Comparison of ENCODE assay signal across 8 mouse cellular contexts in genomic region chr10:89744871-89745665, GRCm38 (mm10). TPM values are rescaled to one million over a fixed set of nuclear protein-coding genes. Genes with fewer than 3 reads are reported as not detected.
A peak's percentile ranks its signal among the peaks of the same experiment; 100 is the strongest.
DNase-seq lines count a peak whose midpoint lies in the region; ATAC-seq lines count a peak whose summit lies in the region.

Uhrf1bp1l (plus strand) TSS chr10:89744991.

- under 1% methylated on average over 78 of the region's 85 CpGs for WGBS in embryonic facial prominence, embryonic 12.5 days
- WGBS in limb, embryonic 10.5 days: under 1% methylated on average over 83 of the region's 85 CpGs
- under 1% methylated on average over 84 of the region's 85 CpGs for WGBS in midbrain, embryonic 12.5 days

- H3K4me2 ChIP-seq in embryonic facial prominence, embryonic 12.5 days (replicated peaks): peak within 1 kb of the TSS; percentile 58
- peak within 1 kb of the TSS; percentile 75 for H3K4me2 ChIP-seq in midbrain, embryonic 12.5 days (replicated peaks)

- peaks cover 6% of the 10 kb centered on the region for H3K4me1 ChIP-seq in embryonic facial prominence, embryonic 12.5 days
- H3K4me1 ChIP-seq in limb, embryonic 10.5 days: 0 out of 2 replicates have a peak, but pooled peaks cover 6% of the 10 kb centered on the region
- peaks cover 9% of the 10 kb centered on the region; the same call in 1 of the 2 replicates for H3K4me1 ChIP-seq in midbrain, embryonic 12.5 days

- ATAC-seq in embryonic facial prominence, embryonic 12.5 days (ENCODE audit: insufficient number of reproducible peaks, insufficient read depth, low FRiP score, low TSS enrichment): peak; percentile 93
- peak; percentile 95 for ATAC-seq in midbrain, embryonic 12.5 days (ENCODE audit: low FRiP score, low read depth)

- H3K9ac ChIP-seq in embryonic facial prominence, embryonic 12.5 days: peak within 1 kb of the TSS; percentile 82
- peak within 1 kb of the TSS; percentile 90 for H3K9ac ChIP-seq in midbrain, embryonic 12.5 days (replicated peaks)

- H3K36me3 ChIP-seq in embryonic facial prominence, embryonic 12.5 days: no peaks in the 10 kb centered on the region
- H3K36me3 ChIP-seq in limb, embryonic 10.5 days: no peaks in the 10 kb centered on the region
- no peaks in the 10 kb centered on the region for H3K36me3 ChIP-seq in midbrain, embryonic 12.5 days

- DNase-seq in 3134 (ENCODE audit: extremely low read depth, insufficient read length, low spot score): peak; percentile 97
- DNase-seq in adrenal gland, postnatal 36 days: peak; percentile 95 to 98
- DNase-seq in heart, adult 11 months: peak; percentile 99
- peak; percentile 93 for DNase-seq in kidney, adult 18-20 months
- peak; percentile 93 for DNase-seq in limb, embryonic 10.5 days (ENCODE audit: low spot score)
- peak; percentile 87 for DNase-seq in skeletal muscle tissue, adult 2 months (ENCODE audit: low read depth, low spot score)

- no peaks in the 10 kb centered on the region for H3K27me3 ChIP-seq in embryonic facial prominence, embryonic 12.5 days
- H3K27me3 ChIP-seq in limb, embryonic 10.5 days (ENCODE audit: low read depth, poor library complexity, severe bottlenecking): no peaks in the 10 kb centered on the region
- no peaks in the 10 kb centered on the region for H3K27me3 ChIP-seq in midbrain, embryonic 12.5 days

- peak within 1 kb of the TSS; percentile 79 for H3K4me3 ChIP-seq in embryonic facial prominence, embryonic 12.5 days
- H3K4me3 ChIP-seq in limb, embryonic 10.5 days: peak within 1 kb of the TSS; percentile 92
- H3K4me3 ChIP-seq in midbrain, embryonic 12.5 days: peak within 1 kb of the TSS; percentile 90

- H3K27ac ChIP-seq in embryonic facial prominence, embryonic 12.5 days: peak within 1 kb of the TSS; percentile 86
- H3K27ac ChIP-seq in limb, embryonic 10.5 days: peak within 1 kb of the TSS; percentile 97
- peak within 1 kb of the TSS; percentile 87 for H3K27ac ChIP-seq in midbrain, embryonic 12.5 days (replicated peaks)

- H3K9me3 ChIP-seq in embryonic facial prominence, embryonic 12.5 days: no peaks in the 10 kb centered on the region
- no peaks in the 10 kb centered on the region for H3K9me3 ChIP-seq in limb, embryonic 10.5 days (replicated peaks)
- no peaks in the 10 kb centered on the region for H3K9me3 ChIP-seq in midbrain, embryonic 12.5 days

RNA-seq across cellular contexts. Expression of gene Uhrf1bp1l, which starts in this region (rescaled TPM):
- 10 to 100 TPM; 84.8 to 88.4 TPM for total RNA-seq in adrenal gland, postnatal 36 days (2021)
- polyA plus RNA-seq in embryonic facial prominence, embryonic 12.5 days (2016; fragmentation: Nextera tagmentation; extraction: Ambion mirVana): 26.2 and 27.3 TPM in 2 replicates
- polyA plus RNA-seq in limb, embryonic 10.5 days (2016; fragmentation: Nextera tagmentation; extraction: Ambion mirVana): 26.0 and 30.1 TPM in 2 replicates
- polyA plus RNA-seq in midbrain, embryonic 12.5 days (2016; fragmentation: Nextera tagmentation; extraction: Ambion mirVana): 32.8 and 33.0 TPM in 2 replicates

Comparison
In these comparisons a context has a peak if more than half of its experiments do, and no peak if none do; other contexts are left out.
1. Peak in every context shown above with its lines: DNase-seq, ATAC-seq, H3K4me3 ChIP-seq and H3K27ac ChIP-seq.